Mouse (Mus musculus): ENCODE measurements at regions not wholly inside any gene's neighbourhood (a gene's known extent, or its start where the extent isn't known, plus 50 kb on each side); places are given as distances from the start of the nearest gene placed in this dataset.

DNA sequence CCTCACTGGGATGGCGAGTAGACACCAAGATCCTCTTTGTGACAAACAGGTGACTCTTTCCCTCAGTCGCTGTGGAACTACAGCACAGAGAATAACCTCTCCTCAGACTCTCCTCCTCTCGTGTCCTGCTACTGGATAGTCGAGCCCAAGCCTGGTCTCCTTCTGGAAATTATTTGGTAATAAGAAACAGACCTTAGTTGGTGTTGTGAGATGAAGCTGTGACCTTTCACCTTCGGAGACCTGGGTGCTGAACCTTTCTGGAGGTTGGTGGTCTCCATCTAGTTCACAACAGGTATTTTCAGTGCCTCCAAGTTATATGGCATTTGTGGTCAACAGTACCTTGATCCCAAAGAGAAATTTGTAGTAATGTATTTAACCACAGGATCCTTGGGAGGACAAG lies 365.1 kb downstream of the Fbxo8 start:
- Histone ChIP-seq H3K27ac (no peak overlapping the region), H3K36me3 (ENCODE audit: insufficient read depth, low read length) (no peaks in the 10 kb centered on the region), H3K4me3 (replicated peaks; ENCODE audit: low read depth, low read length) (no peak overlapping the region), H3K4me1 (replicated peaks; ENCODE audit: insufficient read depth, low read length) (no peaks in the 10 kb centered on the region), H3K4me2 (ENCODE audit: low read length) (no peak overlapping the region), H3K27me3 (ENCODE audit: insufficient read depth, low read length) (no peaks in the 10 kb centered on the region), H3K9me3 (replicated peaks; ENCODE audit: low read length) (no peaks in the 10 kb centered on the region), H3K9ac (ENCODE audit: low read depth, low read length) (no peak overlapping the region)
- WGBS = 83% methylated on average over 5 of the region's 5 CpGs
- DNase-seq (ENCODE audit: low spot score) (no peak), ATAC-seq (replicated peaks; ENCODE audit: low FRiP score, low read depth) (no peak)
- TF ChIP-seq CTCF (IDR thresholded peaks at IDR 0.05; ENCODE audit: low read depth) = no peak

DNA sequence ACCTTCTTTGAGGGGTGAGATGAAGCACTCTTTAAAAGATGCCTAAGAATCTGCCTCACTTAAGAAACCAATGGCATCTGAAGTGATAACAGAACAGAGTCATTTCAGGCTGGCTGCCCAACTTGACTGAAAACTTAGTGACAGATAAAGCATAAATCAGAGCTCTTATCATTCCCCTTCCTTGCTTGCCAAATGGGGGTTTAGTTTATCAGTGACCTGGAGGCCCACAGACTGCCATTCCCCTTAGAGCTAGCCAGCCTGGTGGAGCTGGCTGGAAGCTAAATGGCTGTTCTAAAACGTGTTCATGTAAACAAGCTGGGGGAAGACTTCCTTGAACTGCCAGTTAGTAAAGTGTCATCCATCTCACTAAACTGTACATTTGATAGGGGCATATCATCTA lies 373.8 kb downstream of the Fbxo8 start:
- no peak for DNase-seq (ENCODE audit: low spot score)

DNA sequence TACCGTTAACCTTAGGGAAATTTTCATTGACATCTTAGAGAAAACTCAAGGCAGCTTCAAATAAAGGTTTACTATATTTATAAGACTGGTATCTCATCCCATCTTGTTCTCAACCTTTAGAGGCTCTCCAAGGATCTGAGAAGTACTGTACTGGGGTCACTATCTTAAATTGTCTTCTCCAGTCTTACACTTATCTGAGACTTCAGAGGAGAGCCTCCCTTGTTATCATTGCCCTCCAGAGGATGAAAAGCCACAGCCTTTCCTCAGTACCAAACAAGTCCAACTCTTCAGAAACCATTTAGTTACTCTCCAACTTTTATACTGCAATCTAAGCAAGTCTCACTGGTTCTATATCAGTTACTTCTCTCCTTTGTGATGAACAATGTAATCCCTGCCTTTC lies 376.3 kb downstream of the Fbxo8 start:
- no peaks in the 10 kb centered on the region for H3K4me1 ChIP-seq (replicated peaks; ENCODE audit: insufficient read depth, low read length)
- H3K4me2 ChIP-seq (ENCODE audit: low read length) = no peak overlapping the region
- no peak overlapping the region for H3K4me3 ChIP-seq (replicated peaks; ENCODE audit: low read depth, low read length)
- H3K27ac ChIP-seq = no peak overlapping the region
- no peak for TF ChIP-seq CTCF (IDR thresholded peaks at IDR 0.05; ENCODE audit: low read depth)
- ATAC-seq (replicated peaks; ENCODE audit: low FRiP score, low read depth) (no peak), DNase-seq (ENCODE audit: low spot score) (no peak)
- H3K9me3 ChIP-seq (replicated peaks; ENCODE audit: low read length) = no peaks in the 10 kb centered on the region
- WGBS = 87% methylated on average over 1 of the region's 1 CpGs
- no peaks in the 10 kb centered on the region for H3K27me3 ChIP-seq (ENCODE audit: insufficient read depth, low read length)
- no peak overlapping the region for H3K9ac ChIP-seq (ENCODE audit: low read depth, low read length)
- H3K36me3 ChIP-seq (ENCODE audit: insufficient read depth, low read length) = no peaks in the 10 kb centered on the region

More for the DNA sequence above, 373.8 kb downstream of the Fbxo8 start:
- no peak overlapping the region for H3K9ac ChIP-seq (ENCODE audit: low read depth, low read length)
- H3K4me3 ChIP-seq (replicated peaks; ENCODE audit: low read depth, low read length) = no peak overlapping the region
- 3% methylated on average over 1 of the region's 1 CpGs for WGBS
- H3K4me2 ChIP-seq (ENCODE audit: low read length) = no peak overlapping the region
- H3K27ac ChIP-seq = no peak overlapping the region
- no peak for ATAC-seq (replicated peaks; ENCODE audit: low FRiP score, low read depth)
- H3K9me3 ChIP-seq (replicated peaks; ENCODE audit: low read length) = no peaks in the 10 kb centered on the region
- no peaks in the 10 kb centered on the region for H3K27me3 ChIP-seq (ENCODE audit: insufficient read depth, low read length)
- no peaks in the 10 kb centered on the region for H3K36me3 ChIP-seq (ENCODE audit: insufficient read depth, low read length)
- no peak for TF ChIP-seq CTCF (IDR thresholded peaks at IDR 0.05; ENCODE audit: low read depth)
- no peaks in the 10 kb centered on the region for H3K4me1 ChIP-seq (replicated peaks; ENCODE audit: insufficient read depth, low read length)

DNA sequence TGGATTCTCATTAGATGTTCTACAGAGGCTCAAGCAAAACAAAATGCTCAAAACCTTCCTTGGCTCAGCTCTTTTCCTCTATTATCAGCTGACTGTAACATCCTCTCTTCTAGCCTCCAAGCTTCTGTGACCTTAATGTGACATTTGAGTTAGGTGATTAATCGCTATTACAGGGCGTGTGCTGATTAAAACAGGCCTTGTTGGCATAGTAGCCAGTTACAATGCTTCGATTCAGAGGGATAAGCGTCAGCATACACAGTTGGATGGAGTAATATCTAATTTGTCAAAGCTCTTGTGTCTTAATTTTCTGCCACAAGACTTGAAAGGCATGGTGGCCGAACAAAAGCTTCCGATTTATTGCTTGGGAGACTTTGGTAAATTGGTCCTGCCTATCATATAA lies 378.2 kb downstream of the Fbxo8 start:
- H3K27me3 ChIP-seq (ENCODE audit: insufficient read depth, low read length) = no peaks in the 10 kb centered on the region
- H3K9me3 ChIP-seq (replicated peaks; ENCODE audit: low read length) = no peaks in the 10 kb centered on the region
- H3K36me3 ChIP-seq (ENCODE audit: insufficient read depth, low read length) = no peaks in the 10 kb centered on the region
- no peak for TF ChIP-seq CTCF (IDR thresholded peaks at IDR 0.05; ENCODE audit: low read depth)
- no peak overlapping the region for H3K9ac ChIP-seq (ENCODE audit: low read depth, low read length)
- H3K4me3 ChIP-seq (replicated peaks; ENCODE audit: low read depth, low read length) = no peak overlapping the region
- DNase-seq (ENCODE audit: low spot score) (no peak), ATAC-seq (replicated peaks; ENCODE audit: low FRiP score, low read depth) (no peak)
- no peak overlapping the region for H3K27ac ChIP-seq
- WGBS = 71% methylated on average over 6 of the region's 6 CpGs
- H3K4me2 ChIP-seq (ENCODE audit: low read length) = no peak overlapping the region
- no peaks in the 10 kb centered on the region for H3K4me1 ChIP-seq (replicated peaks; ENCODE audit: insufficient read depth, low read length)

DNA sequence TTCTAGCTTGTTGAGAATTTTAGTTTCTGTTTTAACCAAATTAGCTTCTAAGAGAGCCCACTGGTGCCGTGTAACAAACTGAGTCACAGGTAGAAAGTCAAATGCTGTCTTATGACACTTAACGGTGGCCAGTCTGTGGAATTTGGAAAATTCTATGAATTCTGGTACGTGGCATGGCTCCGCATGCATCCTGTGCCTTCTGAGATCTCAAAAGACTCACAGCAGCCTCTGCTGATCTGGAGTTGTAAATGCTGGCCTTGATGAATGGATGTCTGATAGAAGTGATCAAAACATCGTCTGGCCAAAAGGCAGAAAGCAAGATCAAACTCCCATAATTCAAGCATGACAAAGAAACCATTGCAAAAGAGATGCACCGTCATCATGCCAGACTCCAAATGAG lies 381.5 kb downstream of the Fbxo8 start:
- no peak overlapping the region for H3K27ac ChIP-seq
- ATAC-seq (replicated peaks; ENCODE audit: low FRiP score, low read depth) = no peak
- no peak for TF ChIP-seq CTCF (IDR thresholded peaks at IDR 0.05; ENCODE audit: low read depth)
- H3K9me3 ChIP-seq (replicated peaks; ENCODE audit: low read length) = no peaks in the 10 kb centered on the region
- no peak for DNase-seq (ENCODE audit: low spot score)
- H3K4me1 ChIP-seq (replicated peaks; ENCODE audit: insufficient read depth, low read length) = no peaks in the 10 kb centered on the region
- no peaks in the 10 kb centered on the region for H3K27me3 ChIP-seq (ENCODE audit: insufficient read depth, low read length)
- H3K9ac ChIP-seq (ENCODE audit: low read depth, low read length) = no peak overlapping the region
- no peak overlapping the region for H3K4me2 ChIP-seq (ENCODE audit: low read length)
- 49% methylated on average over 6 of the region's 6 CpGs for WGBS
- no peaks in the 10 kb centered on the region for H3K36me3 ChIP-seq (ENCODE audit: insufficient read depth, low read length)
- H3K4me3 ChIP-seq (replicated peaks; ENCODE audit: low read depth, low read length) = no peak overlapping the region

DNA sequence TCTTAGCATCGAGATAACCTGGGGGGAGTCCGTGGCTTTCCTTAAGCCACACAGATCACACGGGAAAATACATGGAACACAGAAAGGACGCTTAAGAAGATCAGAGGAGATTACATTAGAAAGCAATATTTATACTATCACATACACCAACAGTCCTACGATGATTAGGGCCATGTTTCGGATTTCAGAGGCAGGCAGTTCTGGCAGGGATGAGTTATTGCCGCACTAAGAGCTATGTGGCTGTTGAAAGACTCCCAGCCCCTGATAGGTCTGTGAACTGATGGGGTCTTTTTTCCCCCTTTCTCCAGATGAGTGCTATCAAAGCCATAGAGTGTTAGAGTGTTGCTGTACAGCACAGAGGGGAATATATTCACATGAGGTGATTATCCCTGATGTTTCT lies 358.6 kb upstream of the Hand2 start:
- 49% methylated on average over 7 of the region's 7 CpGs for WGBS

DNA sequence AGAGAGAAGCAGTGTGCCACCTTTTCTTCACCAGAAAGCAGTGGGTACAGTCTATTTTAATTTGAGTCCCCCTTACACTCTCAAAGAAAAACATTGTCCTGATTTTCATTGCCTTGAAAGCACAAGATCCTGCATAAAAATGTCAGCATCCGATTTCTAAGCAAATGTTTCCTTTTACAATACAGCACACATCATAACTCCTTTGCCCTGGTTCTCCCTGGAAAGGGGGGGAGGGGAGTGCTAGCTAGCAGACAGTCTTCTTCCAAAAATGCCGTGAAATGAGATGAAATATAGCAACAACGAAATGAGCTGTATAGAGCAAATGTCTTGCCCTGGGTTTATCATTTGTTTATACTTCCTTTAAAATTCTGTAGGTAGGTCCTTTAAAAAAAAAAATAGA lies 350.5 kb upstream of the Hand2 start:
- H3K4me1 ChIP-seq (replicated peaks; ENCODE audit: insufficient read depth, low read length) = no peaks in the 10 kb centered on the region
- H3K9ac ChIP-seq (ENCODE audit: low read depth, low read length) = no peak overlapping the region
- no peak overlapping the region for H3K4me2 ChIP-seq (ENCODE audit: low read length)
- 17% methylated on average over 3 of the region's 3 CpGs for WGBS
- no peak overlapping the region for H3K4me3 ChIP-seq (replicated peaks; ENCODE audit: low read depth, low read length)
- H3K27ac ChIP-seq = no peak overlapping the region
- no peaks in the 10 kb centered on the region for H3K9me3 ChIP-seq (replicated peaks; ENCODE audit: low read length)
- no peaks in the 10 kb centered on the region for H3K27me3 ChIP-seq (ENCODE audit: insufficient read depth, low read length)
- no peaks in the 10 kb centered on the region for H3K36me3 ChIP-seq (ENCODE audit: insufficient read depth, low read length)
- ATAC-seq (replicated peaks; ENCODE audit: low FRiP score, low read depth) (no peak), DNase-seq (ENCODE audit: low spot score) (peak; percentile 63)
- no peak for TF ChIP-seq CTCF (IDR thresholded peaks at IDR 0.05; ENCODE audit: low read depth)

More for the DNA sequence above, 358.6 kb upstream of the Hand2 start:
- DNase-seq (ENCODE audit: low spot score) = no peak
- H3K9me3 ChIP-seq (replicated peaks; ENCODE audit: low read length) = no peaks in the 10 kb centered on the region
- H3K4me3 ChIP-seq (replicated peaks; ENCODE audit: low read depth, low read length) = no peak overlapping the region
- no peak for TF ChIP-seq CTCF (IDR thresholded peaks at IDR 0.05; ENCODE audit: low read depth)
- ATAC-seq (replicated peaks; ENCODE audit: low FRiP score, low read depth) = no peak
- no peak overlapping the region for H3K27ac ChIP-seq
- H3K4me2 ChIP-seq (ENCODE audit: low read length) = no peak overlapping the region
- no peaks in the 10 kb centered on the region for H3K36me3 ChIP-seq (ENCODE audit: insufficient read depth, low read length)
- no peaks in the 10 kb centered on the region for H3K4me1 ChIP-seq (replicated peaks; ENCODE audit: insufficient read depth, low read length)
- no peaks in the 10 kb centered on the region for H3K27me3 ChIP-seq (ENCODE audit: insufficient read depth, low read length)
- H3K9ac ChIP-seq (ENCODE audit: low read depth, low read length) = no peak overlapping the region
